Mouse (Mus musculus) lung, postnatal 4 days (tissue): ENCODE data around the gene Galnt5.
A peak's percentile ranks its signal among the peaks of the same experiment; 100 is the strongest.

Experiments used
- DNase-seq, 2 experiments: peaks; one replicate each; pipeline ENCODE4 v3.0.0; 2021

Gene Galnt5

GRCm38 (mm10) chr2:57997752-57998430 is at the start of gene Galnt5:
TSS of gene Galnt5 (plus strand) at chr2:57997884.
- peak; percentile 7 to 20 for DNase-seq

DNA sequence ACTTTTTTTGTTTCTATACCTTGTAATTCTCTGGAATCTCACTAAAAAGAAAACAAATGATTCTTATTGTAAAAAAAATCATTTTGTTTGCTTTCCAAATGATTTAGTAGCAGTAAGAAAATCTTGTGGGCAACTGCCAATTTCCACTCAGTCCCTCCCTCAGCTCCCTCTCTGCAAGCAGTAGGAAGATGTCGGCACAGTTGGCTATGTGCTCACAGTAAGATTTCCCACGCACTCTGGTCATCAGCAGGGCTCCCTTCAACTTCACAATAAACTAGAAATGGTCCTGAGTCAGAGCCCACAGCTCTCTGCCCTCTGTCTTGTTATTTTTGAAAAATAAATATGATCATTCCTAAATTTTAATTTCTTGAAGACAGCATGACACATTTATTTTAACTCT is 46.1 kb upstream of the Galnt5 start:
- DNase-seq: no peak

GRCm38 (mm10) chr2:57960786-57961185 is 36.9 kb upstream of the Galnt5 start:
- DNase-seq: no peak

- no peak for DNase-seq
Observed at GRCm38 (mm10) chr2:57982248-57982647, 15.4 kb upstream of the Galnt5 start.

DNA sequence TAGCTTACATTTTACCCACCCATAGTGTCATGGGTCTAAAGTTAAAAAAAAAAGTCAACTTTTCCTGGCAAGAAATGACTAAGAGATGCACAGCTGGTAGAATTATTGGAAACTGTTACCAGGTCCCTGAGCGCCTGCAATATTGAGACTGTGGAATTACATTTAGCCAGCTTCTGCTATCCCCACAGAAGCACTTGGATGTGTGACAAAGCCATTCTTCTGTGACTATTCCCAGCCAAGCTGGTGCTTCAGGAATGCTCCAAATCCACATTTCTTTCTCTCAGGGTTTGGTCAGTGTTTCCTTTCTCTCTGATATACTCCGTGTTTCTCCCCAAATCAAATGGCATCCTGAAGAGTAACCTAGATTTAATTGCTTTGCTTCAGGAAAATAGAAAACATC is 6.6 kb upstream of the Galnt5 start:
- no peak for DNase-seq

DNA sequence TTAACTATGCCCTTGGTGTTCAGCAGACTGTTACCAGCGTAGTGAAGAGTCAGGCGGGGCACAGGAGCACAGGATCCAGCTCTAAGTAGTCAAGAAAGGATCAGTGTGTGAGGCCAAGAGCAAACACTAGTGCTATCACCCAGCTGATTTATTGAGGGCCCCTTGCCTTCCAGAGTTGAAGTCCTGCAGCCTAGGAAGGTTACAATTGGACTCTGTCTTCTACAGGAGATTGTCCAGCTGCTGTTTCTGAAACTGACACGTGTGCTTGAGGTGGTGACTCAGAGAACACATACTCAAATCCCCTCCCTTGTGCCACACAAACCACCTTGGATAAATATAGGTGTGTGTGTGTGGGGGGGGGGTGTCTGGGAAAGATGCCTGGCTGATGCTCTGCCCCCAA is 3.8 kb downstream of the Galnt5 start:
- peak in 1 of 2 experiments; percentile 13 for DNase-seq

- DNase-seq: no peak
Observed at GRCm38 (mm10) chr2:58007081-58007480, 9.4 kb downstream of the Galnt5 start.

DNA sequence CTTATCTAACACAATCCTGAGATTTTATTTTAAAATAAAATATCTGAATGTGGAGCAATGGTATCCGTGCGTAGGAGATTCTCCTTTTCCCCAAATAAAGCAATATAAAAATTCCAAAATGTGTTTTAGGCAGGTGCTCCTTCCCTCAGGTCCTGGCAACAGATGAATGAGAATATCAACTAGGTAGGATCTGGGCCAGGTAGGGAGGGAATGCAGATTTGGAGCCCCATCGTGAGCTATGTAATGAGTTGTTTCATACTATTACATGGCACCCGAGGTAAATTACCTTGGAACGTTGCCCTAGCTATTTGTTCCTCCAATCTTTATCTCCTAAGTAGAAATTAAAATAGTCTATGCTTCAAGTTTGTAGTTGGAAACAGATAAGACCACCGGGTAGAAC is 25.9 kb downstream of the Galnt5 start:
- no peak for DNase-seq

DNA sequence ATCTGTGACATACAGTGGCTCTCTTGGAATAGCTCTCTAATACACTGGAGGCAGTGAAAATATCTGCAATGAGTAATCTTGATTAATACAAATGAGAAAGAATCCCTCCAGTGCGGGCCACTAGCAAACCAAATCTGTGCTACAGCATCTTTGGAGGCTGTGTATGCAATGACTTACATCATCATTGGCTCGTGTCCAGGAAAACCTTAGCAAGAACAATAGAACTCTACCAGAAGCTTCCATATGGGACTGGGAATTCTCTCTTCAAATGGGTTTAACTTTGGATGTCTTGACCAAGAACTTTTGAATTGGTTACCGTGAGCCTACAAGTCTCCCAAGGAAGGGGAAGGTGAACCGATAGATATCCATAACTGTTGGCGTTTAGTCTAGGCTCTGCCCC is 29.1 kb downstream of the Galnt5 start:
- DNase-seq: no peak

DNA sequence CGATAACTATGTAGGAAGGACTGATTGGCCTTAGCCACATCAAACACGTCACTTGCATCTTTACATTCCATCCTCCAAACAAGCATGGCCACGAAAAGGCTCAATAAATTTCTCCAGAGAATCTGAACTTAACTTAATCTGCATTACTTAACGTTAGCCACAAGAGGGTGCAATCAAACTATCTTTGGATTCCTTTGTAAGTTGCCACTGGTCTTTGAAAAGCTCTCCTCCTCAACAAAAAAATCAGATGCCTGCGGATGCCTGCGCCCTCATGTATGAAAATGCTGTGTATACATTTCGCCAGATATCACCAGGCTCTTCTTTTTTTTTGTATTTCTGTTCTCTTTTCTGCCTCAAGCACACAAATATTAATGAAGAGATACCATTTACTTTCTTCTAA is 31.7 kb downstream of the Galnt5 start:
- no peak for DNase-seq

DNA sequence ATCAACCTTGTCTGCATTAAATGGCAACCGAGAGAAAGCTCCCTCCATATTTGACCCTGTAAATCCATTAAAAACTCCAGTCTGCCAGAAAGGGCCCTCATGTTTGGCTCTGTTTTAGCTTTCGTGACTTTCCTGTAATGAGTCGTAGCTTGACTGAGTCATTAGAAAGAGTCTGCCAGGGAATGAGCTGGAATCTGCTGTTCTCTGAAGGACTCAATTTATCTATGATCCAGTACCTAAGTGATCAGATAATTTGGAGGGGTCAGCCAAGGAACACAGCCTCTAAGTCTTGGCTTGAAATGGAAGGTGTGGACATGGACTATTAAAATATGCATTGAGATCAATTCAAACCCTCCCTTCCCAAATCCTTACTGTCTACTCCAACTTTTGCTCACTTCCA is 33.7 kb downstream of the Galnt5 start:
- DNase-seq: no peak

DNA sequence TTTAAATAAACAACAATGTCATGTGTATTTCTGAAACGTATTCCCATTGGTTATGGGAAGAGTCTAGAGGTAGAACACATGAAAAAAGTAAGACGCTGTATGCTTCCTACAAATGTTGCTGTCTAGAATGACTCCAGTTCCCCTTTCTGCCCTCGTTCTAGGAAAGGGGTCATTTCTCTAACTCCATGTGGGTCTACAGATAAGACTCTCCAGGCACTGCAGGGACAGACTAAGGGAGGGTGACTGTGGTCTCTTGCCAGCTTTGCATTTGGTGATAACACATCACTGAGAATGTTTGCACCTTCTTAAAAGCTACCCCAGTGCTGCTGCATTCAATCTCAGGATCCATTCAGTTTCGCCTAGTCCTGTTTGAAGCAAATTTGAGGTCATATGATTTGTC is 38.0 kb downstream of the Galnt5 start:
- DNase-seq: no peak

GRCm38 (mm10) chr2:58036926-58037325 is 39.2 kb downstream of the Galnt5 start:
- no peak for DNase-seq

- no peak for DNase-seq
Observed at GRCm38 (mm10) chr2:58041867-58042266, 44.2 kb downstream of the Galnt5 start.

GRCm38 (mm10) chr2:58052821-58053581 is 55.3 kb downstream of the Galnt5 start, which contains the start of gene Ermn:
TSS of gene Ermn (minus strand) at chr2:58052864.
- no peak for DNase-seq

DNA sequence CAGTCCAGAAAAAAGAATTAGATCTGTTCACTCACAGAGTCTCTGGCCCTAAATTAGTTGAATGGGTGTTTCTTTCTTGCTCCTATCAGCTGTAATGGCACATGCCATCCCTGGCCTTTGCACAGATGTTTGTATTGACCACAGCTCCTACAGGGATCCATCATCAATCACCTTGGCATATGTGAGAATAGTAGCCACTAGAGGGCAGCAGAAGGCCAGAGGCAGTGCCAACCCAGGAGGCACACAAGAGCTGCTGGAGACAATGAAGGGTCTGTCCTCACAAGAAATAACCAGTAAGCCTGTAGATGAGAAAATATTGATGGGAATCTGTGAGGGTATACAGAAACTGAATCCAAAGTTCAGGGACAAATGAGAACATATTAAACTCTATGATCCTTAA is 57.7 kb downstream of the Galnt5 start:
- DNase-seq: peak; percentile 25 to 61

DNA sequence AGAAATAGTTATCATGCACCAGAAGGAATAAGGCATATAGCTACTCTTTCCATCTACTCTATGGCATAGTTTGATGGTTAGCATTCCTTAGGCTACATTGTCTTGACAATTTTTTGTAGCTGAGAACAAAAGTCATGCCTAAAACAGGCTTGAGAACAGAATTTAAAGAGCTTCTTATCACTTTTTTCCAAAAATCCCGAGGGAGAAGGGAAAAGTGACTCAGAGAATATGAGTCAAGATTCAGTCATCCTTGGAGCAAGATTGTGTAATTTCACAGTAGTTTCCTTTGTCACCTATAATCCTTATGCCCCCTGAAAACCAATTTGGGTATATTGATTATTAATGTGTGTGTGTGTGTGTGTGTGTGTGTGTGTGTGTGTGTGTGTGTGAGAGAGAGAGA is 82.2 kb downstream of the Galnt5 start:
- no peak for DNase-seq

DNA sequence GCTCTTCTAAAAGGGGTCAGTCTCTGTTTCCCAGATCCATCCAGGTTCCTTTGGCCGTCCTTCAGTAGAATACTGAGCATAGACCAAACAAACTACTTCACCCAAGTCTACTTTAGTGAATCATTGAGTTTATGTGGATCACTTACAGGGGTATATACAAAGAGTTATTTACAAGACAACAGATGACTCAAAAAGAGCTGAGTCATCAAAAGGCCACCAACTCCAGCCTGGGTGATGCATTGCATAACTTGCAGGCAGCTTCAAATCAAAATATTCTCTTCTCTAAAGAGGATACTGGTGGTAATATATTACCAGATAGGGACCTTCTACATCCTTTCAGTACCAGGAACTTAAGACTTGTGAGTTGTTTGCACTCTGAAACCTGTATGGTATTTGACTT is 88.7 kb downstream of the Galnt5 start:
- DNase-seq: no peak

GRCm38 (mm10) chr2:58094818-58095217 is 97.1 kb downstream of the Galnt5 start:
- no peak for DNase-seq
